Mouse (Mus musculus) heart, adult 8-10 months (tissue): Measurements from ENCODE around the gene Rnf212b. TPM values are rescaled to one million over a fixed set of nuclear protein-coding genes. Genes with fewer than 3 reads are reported as not detected.

Experiments used
- DNase-seq: peaks from one replicate; pipeline ENCODE4 v3.0.0; 2022; ENCODE audit warnings: low spot score
- total RNA-seq, 4 experiments: library from RNA; stranded (reverse); gene quantifications; 2 replicates each; pipeline ENCODE4 v1.2.4; 2022

Gene Rnf212b
- total RNA-seq, 4 experiments from 2014 or later: 0.25 to 0.49 (median 0.38) TPM; not detected in 1

- DNase-seq: no peak
Measured at GRCm38 (mm10) chr14:54796760-54797159, 17.2 kb upstream of the Rnf212b start.

DNA sequence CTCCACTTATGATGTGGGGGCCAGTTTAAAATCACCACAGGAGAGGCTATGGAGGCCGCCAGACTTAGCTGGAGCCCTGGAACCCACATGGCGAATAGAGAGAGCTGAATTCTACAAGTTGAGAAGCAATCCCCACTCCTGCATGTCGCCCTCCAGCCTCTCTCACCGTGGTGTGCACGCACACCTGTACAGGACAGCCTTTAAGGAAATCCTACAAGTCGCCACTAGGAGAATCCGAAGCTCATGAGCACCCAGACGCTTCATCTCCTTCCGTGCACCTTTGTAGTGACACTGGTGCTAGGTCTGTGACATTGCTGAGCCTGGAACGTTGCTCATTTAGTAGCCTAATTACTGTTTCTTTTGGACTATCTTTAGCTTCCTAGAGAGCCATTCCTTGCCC, 14.3 kb upstream of the Rnf212b start:
- DNase-seq: no peak

- no peak for DNase-seq
Measured at GRCm38 (mm10) chr14:54802428-54802827, 11.5 kb upstream of the Rnf212b start.

GRCm38 (mm10) chr14:54806124-54806523, 7.8 kb upstream of the Rnf212b start:
- DNase-seq: no peak

DNA sequence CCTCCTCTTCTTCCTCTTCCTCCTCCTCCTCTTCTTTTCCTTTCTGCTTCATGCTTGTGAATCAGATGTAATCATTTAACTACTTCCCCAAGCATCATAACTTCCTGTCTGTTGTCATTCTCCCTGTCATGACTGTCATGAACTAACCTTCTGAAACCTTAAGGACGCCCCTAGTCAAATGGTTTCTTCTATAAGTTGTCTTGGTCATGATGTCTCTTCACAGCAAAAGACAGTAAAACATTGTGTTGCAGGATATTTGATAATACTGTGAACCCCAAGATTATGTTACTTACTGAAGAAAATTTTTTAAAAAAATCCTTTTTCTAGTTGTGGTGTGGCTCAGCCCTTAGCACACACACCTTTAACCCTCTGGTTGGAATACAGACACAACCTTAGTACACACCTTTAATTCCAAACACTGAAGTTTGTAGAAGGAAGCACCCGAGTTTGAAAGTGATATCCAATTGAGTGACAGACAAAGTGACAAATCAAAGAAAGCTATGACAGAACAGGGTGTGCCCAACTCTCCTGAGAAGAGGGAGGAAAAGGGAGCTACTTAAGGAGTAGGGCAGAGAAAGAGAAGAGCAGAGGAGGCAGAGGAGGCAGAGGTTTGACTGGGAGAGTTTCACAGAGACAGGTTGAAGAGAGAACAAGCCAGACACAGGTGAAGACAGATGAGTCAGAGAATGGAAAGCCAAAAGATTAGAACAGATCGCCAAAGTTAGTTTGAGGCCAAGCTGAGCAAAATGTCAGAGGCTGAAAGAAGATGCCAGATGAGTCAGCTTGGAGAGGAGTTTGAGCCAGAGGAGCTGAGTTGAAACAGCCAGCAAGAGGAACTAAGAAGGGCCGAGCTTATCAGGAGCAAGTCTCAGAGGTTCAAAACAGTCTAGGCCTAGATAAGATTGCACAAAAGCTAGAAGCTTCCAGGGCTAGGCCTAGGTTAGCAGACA, 4.9 kb upstream of the Rnf212b start:
- peak; percentile 40 for DNase-seq

GRCm38 (mm10) chr14:54809668-54810033, 4.3 kb upstream of the Rnf212b start:
- no peak for DNase-seq

GRCm38 (mm10) chr14:54815737-54816136, 1.8 kb downstream of the Rnf212b start:
- DNase-seq: no peak

GRCm38 (mm10) chr14:54817791-54818190, 3.9 kb downstream of the Rnf212b start:
- peak; percentile 10 for DNase-seq

DNA sequence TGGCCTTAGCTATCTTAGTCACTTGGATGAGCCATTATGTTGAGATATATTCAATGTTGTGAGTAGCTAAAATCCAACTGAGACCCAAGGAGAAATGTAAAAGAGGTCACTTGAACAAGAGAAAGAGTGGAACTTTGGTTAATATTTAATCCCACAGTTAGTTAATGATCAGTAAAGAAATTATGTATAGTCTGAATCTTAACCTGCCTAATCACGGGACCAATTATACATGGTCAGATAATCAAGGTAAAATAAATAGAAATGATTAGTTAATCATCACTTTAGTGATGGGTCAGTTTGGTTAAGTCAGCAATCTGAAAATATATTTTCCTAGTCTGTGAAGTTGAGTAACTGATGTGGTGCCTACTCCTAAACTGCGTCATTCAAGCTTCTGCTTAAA, 8.4 kb downstream of the Rnf212b start:
- no peak for DNase-seq

- DNase-seq: no peak
Measured at GRCm38 (mm10) chr14:54823716-54824115, 9.8 kb downstream of the Rnf212b start.

DNA sequence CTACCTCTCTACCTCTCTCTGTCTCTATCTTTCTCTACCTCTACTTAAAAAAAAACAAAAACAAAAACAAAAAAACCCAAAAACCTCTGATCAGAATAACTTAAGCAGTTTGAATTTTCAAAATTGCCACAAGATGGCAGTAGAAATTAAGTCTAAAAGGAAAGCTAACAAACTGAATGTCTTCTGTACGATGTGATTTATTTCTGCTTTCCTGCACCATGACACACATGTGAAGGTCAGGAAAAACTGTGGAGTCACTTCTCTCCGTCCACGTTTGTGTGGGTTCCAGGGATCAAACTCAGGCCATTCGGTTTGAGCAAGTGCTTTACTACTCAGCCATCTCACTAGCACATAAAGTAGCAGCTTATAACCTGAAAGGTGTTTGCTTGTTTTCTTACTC, 29.5 kb downstream of the Rnf212b start:
- peak; percentile 9 for DNase-seq

DNA sequence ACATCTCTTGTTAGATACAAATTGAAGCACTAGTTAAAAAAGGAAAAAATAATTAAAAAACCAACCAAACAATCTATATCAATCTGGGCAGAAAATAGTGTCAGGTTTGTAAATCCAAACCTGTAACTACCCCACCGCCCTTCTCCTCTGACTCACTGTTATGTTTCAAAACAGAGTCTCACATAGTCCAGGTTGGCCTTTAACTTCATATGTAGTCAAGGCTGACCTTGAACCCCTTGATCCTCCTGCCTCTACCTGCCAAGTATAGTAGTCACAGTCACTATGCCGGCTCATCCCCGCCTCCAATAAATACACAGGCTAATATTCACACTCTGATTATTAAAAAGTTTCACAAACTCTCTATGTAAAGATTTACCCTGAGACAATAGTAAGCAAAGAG, 41.8 kb downstream of the Rnf212b start:
- DNase-seq: no peak

DNA sequence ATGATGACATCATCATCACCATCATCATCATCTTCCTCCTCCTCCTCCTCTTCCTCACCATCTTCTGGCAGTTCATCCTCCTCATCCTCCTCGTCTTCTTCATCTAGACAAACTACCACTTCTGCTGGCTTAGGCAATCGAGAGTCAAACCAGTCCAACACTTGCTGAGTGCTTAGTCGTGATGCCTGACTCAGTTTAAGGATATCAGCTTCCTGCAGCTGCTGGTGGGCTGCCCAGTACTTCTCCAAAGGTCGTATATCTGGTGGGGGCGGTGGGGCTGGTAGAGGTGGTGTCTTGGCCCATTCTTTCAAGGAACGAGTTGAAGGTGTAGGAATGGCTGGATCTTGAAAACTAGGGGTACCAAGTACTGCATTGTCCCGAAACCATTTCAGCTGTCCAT, 42.8 kb downstream of the Rnf212b start:
- no peak for DNase-seq

DNA sequence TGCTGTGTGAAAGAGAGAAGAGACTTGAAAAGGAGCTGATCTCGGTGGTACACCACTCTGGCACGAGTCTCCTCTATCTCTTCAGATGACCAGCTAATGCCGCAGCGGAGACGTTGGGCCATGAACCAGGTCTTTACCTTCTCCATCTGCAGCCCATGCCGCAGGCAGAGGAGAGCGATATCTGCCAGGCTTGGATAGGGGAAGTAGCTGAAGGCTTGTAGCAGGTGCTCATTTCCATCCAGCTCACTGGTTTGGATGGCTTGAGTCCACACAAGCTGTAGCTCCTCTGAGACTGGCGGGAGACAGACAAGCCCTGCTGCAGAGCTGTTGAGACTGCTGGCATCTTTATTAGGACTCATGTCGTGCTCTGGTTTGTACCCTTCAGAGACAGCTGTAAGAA, 44.0 kb downstream of the Rnf212b start:
- no peak for DNase-seq

DNA sequence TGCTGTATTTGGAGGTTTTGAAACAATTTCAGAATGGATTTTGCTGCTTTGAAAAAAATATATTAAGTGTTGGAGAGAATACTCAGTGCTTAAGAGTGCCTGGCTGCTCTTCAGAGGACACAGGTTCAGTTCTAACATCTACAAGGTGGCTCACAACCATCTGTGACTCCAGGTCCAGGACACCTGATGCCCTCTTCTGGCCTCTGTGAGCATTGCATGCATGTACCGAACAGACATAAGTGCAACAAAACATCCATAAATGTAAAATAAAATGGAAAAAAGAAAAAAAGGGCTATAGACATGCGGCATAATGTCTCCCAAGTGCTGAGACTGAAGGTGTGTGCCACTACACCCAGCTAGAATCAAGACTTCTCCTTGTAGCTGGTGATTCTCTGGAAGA, 46.6 kb downstream of the Rnf212b start:
- peak; percentile 48 for DNase-seq

DNA sequence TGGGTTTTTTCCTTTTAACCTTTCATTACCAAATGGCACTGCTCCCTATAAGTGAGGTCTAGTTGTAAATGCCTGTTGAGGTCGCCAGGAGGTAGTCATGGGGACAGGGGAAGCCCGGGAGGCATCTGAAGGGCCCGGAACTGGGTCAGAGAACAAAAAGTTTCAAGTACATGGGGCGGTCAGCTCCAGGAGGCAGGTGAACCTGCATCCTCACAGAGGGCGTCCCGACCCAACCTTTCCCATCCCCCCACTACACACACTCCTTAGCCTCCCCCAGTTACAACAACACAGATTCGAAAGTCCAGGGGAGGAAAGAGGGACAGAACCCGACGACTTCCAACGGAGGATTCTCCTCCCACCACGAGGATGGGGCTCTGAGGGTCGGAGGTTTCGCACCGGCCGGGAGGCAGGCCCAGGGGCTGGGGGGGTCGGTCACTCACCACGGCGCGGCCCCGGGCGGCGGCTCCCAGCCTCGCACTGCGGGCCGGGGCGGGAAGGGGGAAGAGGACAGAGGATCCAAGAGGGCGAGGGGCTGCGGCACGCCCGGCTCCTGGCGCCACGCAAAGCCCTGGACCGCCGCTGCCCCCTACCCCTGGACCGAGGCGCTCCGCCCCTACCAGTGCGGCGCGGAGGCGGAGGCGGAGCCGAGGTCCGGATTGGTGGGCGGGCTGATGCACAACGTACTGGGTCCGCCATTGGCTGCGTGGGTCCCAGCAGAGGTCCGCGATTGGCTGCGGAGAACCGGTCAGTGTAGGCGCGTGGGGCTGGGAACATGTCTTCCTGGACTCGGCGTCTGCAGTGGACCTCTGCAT, 49.8 kb downstream of the Rnf212b start:
- DNase-seq: peak; percentile 92

DNA sequence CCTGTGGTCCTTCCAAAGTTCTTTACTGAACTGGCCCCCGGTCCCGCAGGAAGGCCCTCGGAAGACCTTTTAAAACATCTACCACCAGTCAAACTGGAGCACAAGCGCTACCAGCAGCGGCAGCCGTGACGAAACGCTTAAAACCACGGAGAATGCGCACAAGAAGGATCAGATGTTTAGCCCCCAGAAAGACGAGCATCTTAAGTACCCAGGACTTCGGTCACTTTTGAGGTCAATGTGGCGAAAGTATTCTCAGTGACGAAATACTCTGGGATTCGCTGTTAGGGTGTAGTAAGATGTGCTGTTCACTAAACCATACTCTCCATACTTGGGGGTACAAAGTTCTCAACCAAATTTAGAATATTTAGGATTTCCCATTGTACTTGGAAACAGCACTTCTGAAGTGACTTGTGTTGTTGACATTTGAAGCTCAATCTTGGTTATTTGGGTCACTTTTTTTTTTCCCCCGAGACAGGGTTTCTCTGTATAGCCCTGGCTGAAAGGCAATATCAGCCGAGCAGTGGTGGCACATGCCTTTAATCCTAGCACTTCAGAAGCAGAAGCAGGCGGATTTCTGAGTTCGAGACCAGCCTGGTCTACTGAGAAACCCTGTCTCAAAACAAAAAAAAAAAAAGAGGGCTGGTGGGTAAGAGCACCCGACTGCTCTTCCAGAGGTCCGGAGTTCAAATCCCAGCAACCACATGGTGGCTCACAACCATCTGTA, 50.5 kb downstream of the Rnf212b start:
- no peak for DNase-seq

DNA sequence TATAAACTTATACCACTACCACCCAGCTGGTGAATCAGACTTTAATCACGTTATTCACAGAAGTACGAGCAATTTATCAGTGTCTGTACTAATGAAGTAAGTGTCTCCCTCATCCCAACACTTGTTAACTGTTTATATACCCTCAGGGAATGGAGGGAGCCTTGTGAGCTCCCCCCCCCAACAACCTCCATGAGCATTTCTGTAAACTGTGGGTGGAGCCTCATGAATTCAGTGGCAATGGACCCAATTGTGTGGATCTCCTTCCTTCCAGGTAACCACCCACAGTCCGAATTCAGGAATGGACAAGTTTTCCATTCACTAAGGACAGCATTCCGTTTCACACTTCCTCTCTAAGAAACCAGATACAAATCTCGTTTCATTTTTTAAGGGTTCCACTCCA, 51.7 kb downstream of the Rnf212b start:
- no peak for DNase-seq

- no peak for DNase-seq
Measured at GRCm38 (mm10) chr14:54866268-54866667, 52.3 kb downstream of the Rnf212b start.

DNA sequence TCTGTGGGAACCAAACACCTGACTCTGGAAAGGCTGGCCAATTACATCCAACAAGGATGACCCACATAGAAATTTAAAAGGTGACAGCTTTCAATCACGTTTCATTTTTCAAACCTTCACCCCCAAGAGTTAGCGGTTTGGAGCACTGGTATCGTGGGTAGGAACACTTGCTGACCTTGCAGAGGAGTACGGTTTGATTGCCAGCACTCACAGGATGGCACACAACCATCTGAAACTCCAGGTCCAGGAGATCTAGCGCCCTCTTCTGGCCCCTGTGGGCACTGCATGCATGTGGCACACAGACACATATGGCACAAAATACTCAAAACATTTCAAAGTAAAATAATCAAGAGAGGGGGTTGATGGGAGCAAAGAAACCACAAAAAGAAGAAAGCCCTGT, 53.0 kb downstream of the Rnf212b start:
- no peak for DNase-seq

DNA sequence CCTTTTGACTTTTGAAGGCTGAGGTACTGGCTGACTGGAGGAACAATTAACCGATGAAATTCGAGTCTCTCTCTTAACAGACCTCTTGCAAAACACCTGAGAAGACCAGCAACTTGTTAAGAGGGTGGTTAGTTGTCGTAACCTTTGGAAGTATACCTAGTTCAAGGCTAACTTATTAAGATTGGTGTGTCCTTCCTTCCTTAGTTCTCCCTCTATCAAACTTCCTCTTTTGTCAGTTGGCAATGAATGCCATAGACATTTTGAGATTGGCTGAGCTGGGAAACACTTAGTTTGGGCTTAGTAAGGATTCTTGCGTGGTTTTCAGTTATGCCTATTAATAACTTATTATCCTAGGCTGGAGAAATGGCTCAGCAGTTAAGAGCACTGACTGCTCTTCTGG, 54.1 kb downstream of the Rnf212b start:
- no peak for DNase-seq

DNA sequence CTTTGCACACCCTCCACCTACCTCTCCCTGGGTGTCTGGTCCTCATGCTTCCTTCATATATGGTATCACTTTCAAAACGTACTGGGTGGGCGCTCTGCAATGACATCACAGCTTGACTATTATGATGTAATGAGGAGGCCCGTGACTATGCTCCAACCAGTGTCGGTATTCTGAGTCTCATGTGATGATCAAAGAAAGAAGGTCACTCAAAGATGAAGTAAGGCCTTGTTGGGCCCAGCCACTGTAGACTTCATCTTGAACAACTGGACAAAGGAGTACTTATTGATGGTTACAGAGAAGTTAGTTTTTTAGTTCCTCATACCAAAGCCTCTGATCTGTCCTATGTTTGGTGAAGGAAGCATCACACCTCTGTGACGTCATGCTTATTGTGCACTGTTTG, 56.9 kb downstream of the Rnf212b start, which contains the start of gene Homez:
Gene Homez (minus strand): TSS at position 101 of the 400 bp plus-strand sequence.
- DNase-seq: no peak
